Mouse (Mus musculus): ENCODE results near the gene Fam117b. TPM values are rescaled to one million over a fixed set of nuclear protein-coding genes. Genes with fewer than 3 reads are reported as not detected.

Fam117b gene
- polyA plus RNA-seq, 1 experiment from 2014 or later: 8.3 TPM

GRCm38 (mm10) chr1:59895456-59895855 is 17.4 kb upstream of the Fam117b start:
- Histone ChIP-seq H3K4me3 (ENCODE audit: low read length) (no peak overlapping the region), H3K4me1 (ENCODE audit: insufficient read depth, low read length) (0 out of 2 replicates have a peak, but pooled peaks cover 3% of the 10 kb centered on the region), H3K9me3 (ENCODE audit: low read length) (no peaks in the 10 kb centered on the region), H3K27ac (ENCODE audit: low read length) (no peak overlapping the region), H3K36me3 (ENCODE audit: insufficient read depth, low read length) (no peaks in the 10 kb centered on the region), H3K9ac (replicated peaks; ENCODE audit: low read length) (no peak overlapping the region), H3K4me2 (replicated peaks; ENCODE audit: low read depth, low read length) (no peak overlapping the region), H3K27me3 (ENCODE audit: insufficient read depth, low read length) (no peaks in the 10 kb centered on the region)
- 26% methylated on average over 4 of the region's 4 CpGs for WGBS
- ATAC-seq (ENCODE audit: low FRiP score, low TSS enrichment): no peak

- WGBS: 46% methylated on average over 5 of the region's 5 CpGs
- Histone ChIP-seq H3K4me2 (replicated peaks; ENCODE audit: low read depth, low read length) (no peak overlapping the region), H3K9ac (replicated peaks; ENCODE audit: low read length) (no peak overlapping the region), H3K27ac (ENCODE audit: low read length) (0 out of 2 replicates have a peak overlapping the region, but pooled peaks have one; percentile 2), H3K4me3 (ENCODE audit: low read length) (no peak overlapping the region), H3K9me3 (ENCODE audit: low read length) (no peaks in the 10 kb centered on the region), H3K27me3 (ENCODE audit: insufficient read depth, low read length) (no peaks in the 10 kb centered on the region), H3K36me3 (ENCODE audit: insufficient read depth, low read length) (no peaks in the 10 kb centered on the region), H3K4me1 (ENCODE audit: insufficient read depth, low read length) (0 out of 2 replicates have a peak, but pooled peaks cover 3% of the 10 kb centered on the region)
- ATAC-seq (ENCODE audit: low FRiP score, low TSS enrichment): no peak
These were observed 15.5 kb upstream of the Fam117b start for GRCm38 (mm10) chr1:59897147-59897798.

DNA sequence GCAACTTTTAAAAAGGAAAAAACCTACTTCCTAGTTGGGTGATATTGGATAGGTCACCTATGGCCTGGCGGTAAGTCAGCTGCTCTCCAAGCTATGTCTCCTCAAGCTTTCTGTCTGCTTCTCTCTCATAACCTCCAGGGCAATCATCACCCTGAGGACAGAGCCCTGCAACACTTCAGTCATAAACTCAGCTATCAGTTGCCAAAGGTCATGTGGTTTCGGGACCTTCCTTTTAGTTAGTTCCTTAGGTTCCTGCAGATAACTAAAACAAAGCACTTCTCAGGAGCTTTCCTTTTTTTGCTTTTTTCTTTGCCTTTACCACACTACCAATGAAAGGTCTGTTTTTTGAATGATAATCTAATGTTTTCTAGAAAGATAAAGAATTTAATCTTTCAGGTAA is 13.1 kb upstream of the Fam117b start:
- Histone ChIP-seq H3K9me3 (ENCODE audit: low read length) (no peaks in the 10 kb centered on the region), H3K4me3 (ENCODE audit: low read length) (no peak overlapping the region), H3K4me1 (ENCODE audit: insufficient read depth, low read length) (0 out of 2 replicates have a peak, but pooled peaks cover 3% of the 10 kb centered on the region), H3K9ac (replicated peaks; ENCODE audit: low read length) (no peak overlapping the region), H3K4me2 (replicated peaks; ENCODE audit: low read depth, low read length) (no peak overlapping the region), H3K27me3 (ENCODE audit: insufficient read depth, low read length) (no peaks in the 10 kb centered on the region), H3K27ac (ENCODE audit: low read length) (no peak overlapping the region), H3K36me3 (ENCODE audit: insufficient read depth, low read length) (no peaks in the 10 kb centered on the region)
- whole genome bisulfite sequencing: 69% methylated on average over 2 of the region's 2 CpGs
- ATAC-seq (ENCODE audit: low FRiP score, low TSS enrichment): no peak

GRCm38 (mm10) chr1:59901082-59901876 is 11.5 kb upstream of the Fam117b start:
- no peak for ATAC-seq (ENCODE audit: low FRiP score, low TSS enrichment)
- no peaks in the 10 kb centered on the region for H3K27me3 ChIP-seq (ENCODE audit: insufficient read depth, low read length)
- H3K4me2 ChIP-seq (replicated peaks; ENCODE audit: low read depth, low read length): no peak overlapping the region
- no peaks in the 10 kb centered on the region for H3K36me3 ChIP-seq (ENCODE audit: insufficient read depth, low read length)
- no peaks in the 10 kb centered on the region for H3K4me1 ChIP-seq (ENCODE audit: insufficient read depth, low read length)
- H3K9me3 ChIP-seq (ENCODE audit: low read length): no peaks in the 10 kb centered on the region
- 87% methylated on average over 5 of the region's 5 CpGs for WGBS
- H3K9ac ChIP-seq (replicated peaks; ENCODE audit: low read length): no peak overlapping the region
- H3K4me3 ChIP-seq (ENCODE audit: low read length): no peak overlapping the region
- H3K27ac ChIP-seq (ENCODE audit: low read length): no peak overlapping the region

DNA sequence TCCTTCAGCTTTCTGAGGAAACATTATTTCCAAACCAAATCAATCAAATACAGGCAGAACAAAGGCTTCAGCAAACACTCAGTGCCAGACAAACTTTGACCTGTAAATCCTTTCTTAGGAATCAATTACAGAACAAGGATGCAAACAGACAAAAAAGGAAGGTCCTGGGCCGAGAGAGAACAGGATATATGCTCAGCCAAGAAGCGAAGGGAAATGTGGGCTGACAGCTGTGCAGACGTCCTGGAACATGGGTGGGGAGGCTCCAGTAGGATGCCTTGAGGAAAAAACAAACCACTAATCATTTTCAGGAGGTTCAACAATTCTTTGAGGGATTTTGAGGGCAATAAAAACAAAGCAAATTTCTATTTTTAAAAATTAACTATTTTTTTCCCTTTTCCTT is 10.2 kb upstream of the Fam117b start:
- Histone ChIP-seq H3K4me1 (ENCODE audit: insufficient read depth, low read length) (peaks cover 9% of the 10 kb centered on the region; the same call in 1 of the 2 replicates), H3K36me3 (ENCODE audit: insufficient read depth, low read length) (no peaks in the 10 kb centered on the region), H3K4me2 (replicated peaks; ENCODE audit: low read depth, low read length) (no peak overlapping the region), H3K27me3 (ENCODE audit: insufficient read depth, low read length) (no peaks in the 10 kb centered on the region), H3K9ac (replicated peaks; ENCODE audit: low read length) (no peak overlapping the region), H3K27ac (ENCODE audit: low read length) (peak overlapping the region; percentile 31; the same call in 1 of the 2 replicates), H3K4me3 (ENCODE audit: low read length) (no peak overlapping the region), H3K9me3 (ENCODE audit: low read length) (no peaks in the 10 kb centered on the region)
- WGBS: 28% methylated on average over 3 of the region's 3 CpGs
- peak; percentile 74 for ATAC-seq (ENCODE audit: low FRiP score, low TSS enrichment)

GRCm38 (mm10) chr1:59904630-59905295 is 8.0 kb upstream of the Fam117b start:
- H3K4me1 ChIP-seq (ENCODE audit: insufficient read depth, low read length): peaks cover 9% of the 10 kb centered on the region; the same call in 1 of the 2 replicates
- H3K9me3 ChIP-seq (ENCODE audit: low read length): no peaks in the 10 kb centered on the region
- ATAC-seq (ENCODE audit: low FRiP score, low TSS enrichment): no peak
- H3K36me3 ChIP-seq (ENCODE audit: insufficient read depth, low read length): no peaks in the 10 kb centered on the region
- no peak overlapping the region for H3K9ac ChIP-seq (replicated peaks; ENCODE audit: low read length)
- no peaks in the 10 kb centered on the region for H3K27me3 ChIP-seq (ENCODE audit: insufficient read depth, low read length)
- no peak overlapping the region for H3K27ac ChIP-seq (ENCODE audit: low read length)
- no peak overlapping the region for H3K4me2 ChIP-seq (replicated peaks; ENCODE audit: low read depth, low read length)
- no peak overlapping the region for H3K4me3 ChIP-seq (ENCODE audit: low read length)
- WGBS: 92% methylated on average over 6 of the region's 6 CpGs

- Histone ChIP-seq H3K36me3 (ENCODE audit: insufficient read depth, low read length) (no peaks in the 10 kb centered on the region), H3K9me3 (ENCODE audit: low read length) (no peaks in the 10 kb centered on the region), H3K27me3 (ENCODE audit: insufficient read depth, low read length) (no peaks in the 10 kb centered on the region), H3K27ac (ENCODE audit: low read length) (0 out of 2 replicates have a peak overlapping the region, but pooled peaks have one; percentile 3), H3K4me1 (ENCODE audit: insufficient read depth, low read length) (peaks cover 9% of the 10 kb centered on the region; the same call in 1 of the 2 replicates), H3K4me3 (ENCODE audit: low read length) (no peak overlapping the region), H3K4me2 (replicated peaks; ENCODE audit: low read depth, low read length) (no peak overlapping the region), H3K9ac (replicated peaks; ENCODE audit: low read length) (no peak overlapping the region)
- WGBS: 80% methylated on average over 2 of the region's 2 CpGs
- no peak for ATAC-seq (ENCODE audit: low FRiP score, low TSS enrichment)
These were observed 6.9 kb upstream of the Fam117b start for GRCm38 (mm10) chr1:59905916-59906315.

DNA sequence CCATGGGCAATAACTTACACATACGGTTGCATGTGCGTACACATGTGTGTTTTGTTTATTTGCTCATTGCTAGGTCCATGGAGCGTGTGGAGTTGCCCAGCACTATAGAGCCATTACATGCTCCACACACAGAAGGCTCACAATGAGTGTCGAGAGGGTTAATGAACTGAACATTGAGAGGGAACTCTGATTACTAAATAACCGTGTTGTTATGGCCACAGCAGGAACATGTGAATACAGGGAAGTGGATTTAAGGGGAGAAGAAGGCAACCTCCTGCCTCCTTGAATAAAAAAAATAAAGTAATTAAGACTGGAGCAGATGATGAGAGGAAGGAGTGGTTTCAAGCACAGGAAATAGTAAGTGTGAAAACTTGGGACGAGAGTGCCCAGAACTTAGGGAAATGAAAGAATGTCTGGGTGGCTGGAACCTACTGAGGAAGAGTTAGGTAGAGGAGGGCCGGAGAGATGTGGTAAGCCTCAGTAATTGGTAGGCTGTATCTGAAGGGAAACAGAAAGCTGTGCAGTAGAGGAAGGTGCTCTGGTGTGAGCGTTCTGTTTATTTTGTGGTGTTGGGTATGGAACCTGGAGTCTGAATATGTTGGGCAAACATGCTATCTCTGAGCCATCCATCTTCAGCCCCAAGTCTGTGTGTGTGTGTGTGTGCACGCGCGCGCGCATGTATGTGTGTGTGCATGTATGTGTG is 5.8 kb upstream of the Fam117b start:
- Histone ChIP-seq H3K4me2 (replicated peaks; ENCODE audit: low read depth, low read length) (no peak overlapping the region), H3K36me3 (ENCODE audit: insufficient read depth, low read length) (no peaks in the 10 kb centered on the region), H3K4me1 (ENCODE audit: insufficient read depth, low read length) (peaks cover 9% of the 10 kb centered on the region; the same call in 1 of the 2 replicates), H3K9ac (replicated peaks; ENCODE audit: low read length) (no peak overlapping the region), H3K4me3 (ENCODE audit: low read length) (no peak overlapping the region), H3K27ac (ENCODE audit: low read length) (peak overlapping the region; percentile 7; the same call in 1 of the 2 replicates), H3K27me3 (ENCODE audit: insufficient read depth, low read length) (no peaks in the 10 kb centered on the region), H3K9me3 (ENCODE audit: low read length) (no peaks in the 10 kb centered on the region)
- WGBS: 79% methylated on average over 13 of the region's 13 CpGs
- ATAC-seq (ENCODE audit: low FRiP score, low TSS enrichment): no peak

GRCm38 (mm10) chr1:59907700-59908099 is 5.1 kb upstream of the Fam117b start:
- Histone ChIP-seq H3K9ac (replicated peaks; ENCODE audit: low read length) (no peak overlapping the region), H3K27me3 (ENCODE audit: insufficient read depth, low read length) (no peaks in the 10 kb centered on the region), H3K36me3 (ENCODE audit: insufficient read depth, low read length) (no peaks in the 10 kb centered on the region), H3K9me3 (ENCODE audit: low read length) (no peaks in the 10 kb centered on the region), H3K27ac (ENCODE audit: low read length) (peak overlapping the region; percentile 7; the same call in 1 of the 2 replicates), H3K4me1 (ENCODE audit: insufficient read depth, low read length) (peaks cover 9% of the 10 kb centered on the region; the same call in 1 of the 2 replicates), H3K4me2 (replicated peaks; ENCODE audit: low read depth, low read length) (no peak overlapping the region), H3K4me3 (ENCODE audit: low read length) (no peak overlapping the region)
- no peak for ATAC-seq (ENCODE audit: low FRiP score, low TSS enrichment)
- 21% methylated on average over 2 of the region's 2 CpGs for WGBS
